Mouse (Mus musculus): ENCODE data around the gene Aggf1. TPM values are rescaled to one million over a fixed set of nuclear protein-coding genes. Genes with fewer than 3 reads are reported as not detected.

Aggf1 gene
- polyA plus RNA-seq, 1 experiment = 19.1 TPM

GRCm38 (mm10) chr13:95358223-95358622 lies 16.9 kb downstream of the Aggf1 start:
- H3K27ac ChIP-seq (replicated peaks; ENCODE audit: low read depth, low read length) = no peak overlapping the region
- no peak overlapping the region for H3K4me3 ChIP-seq (ENCODE audit: insufficient read depth, low read depth, low read length)
- no peaks in the 10 kb centered on the region for H3K4me1 ChIP-seq (ENCODE audit: control insufficient read depth, insufficient read depth, insufficient read length, low read length)

GRCm38 (mm10) chr13:95348476-95348875 lies 26.7 kb downstream of the Aggf1 start:
- Histone ChIP-seq H3K4me1 (ENCODE audit: control insufficient read depth, insufficient read depth, insufficient read length, low read length) (no peaks in the 10 kb centered on the region), H3K27ac (replicated peaks; ENCODE audit: low read depth, low read length) (no peak overlapping the region), H3K4me3 (ENCODE audit: insufficient read depth, low read depth, low read length) (no peak overlapping the region)

GRCm38 (mm10) chr13:95347018-95347696 lies 28.0 kb downstream of the Aggf1 start:
- Histone ChIP-seq H3K4me1 (ENCODE audit: control insufficient read depth, insufficient read depth, insufficient read length, low read length) (no peaks in the 10 kb centered on the region; the same call in 1 of the 2 replicates), H3K27ac (replicated peaks; ENCODE audit: low read depth, low read length) (no peak overlapping the region), H3K4me3 (ENCODE audit: insufficient read depth, low read depth, low read length) (no peak overlapping the region)

- Histone ChIP-seq H3K27ac (replicated peaks; ENCODE audit: low read depth, low read length) (no peak overlapping the region), H3K4me1 (ENCODE audit: control insufficient read depth, insufficient read depth, insufficient read length, low read length) (no peaks in the 10 kb centered on the region; the same call in 1 of the 2 replicates), H3K4me3 (ENCODE audit: insufficient read depth, low read depth, low read length) (no peak overlapping the region)
Observed at GRCm38 (mm10) chr13:95345869-95346268, 29.3 kb downstream of the Aggf1 start.

- Histone ChIP-seq H3K4me3 (ENCODE audit: insufficient read depth, low read depth, low read length) (no peak overlapping the region), H3K27ac (replicated peaks; ENCODE audit: low read depth, low read length) (no peak overlapping the region), H3K4me1 (ENCODE audit: control insufficient read depth, insufficient read depth, insufficient read length, low read length) (no peaks in the 10 kb centered on the region; the same call in 1 of the 2 replicates)
Observed at GRCm38 (mm10) chr13:95343470-95343869, 31.7 kb downstream of the Aggf1 start.

- Histone ChIP-seq H3K4me1 (ENCODE audit: control insufficient read depth, insufficient read depth, insufficient read length, low read length) (no peaks in the 10 kb centered on the region), H3K27ac (replicated peaks; ENCODE audit: low read depth, low read length) (no peak overlapping the region), H3K4me3 (ENCODE audit: insufficient read depth, low read depth, low read length) (no peak overlapping the region)
Observed at GRCm38 (mm10) chr13:95336122-95336677, 39.0 kb downstream of the Aggf1 start.

- Histone ChIP-seq H3K4me3 (ENCODE audit: insufficient read depth, low read depth, low read length) (no peak overlapping the region), H3K27ac (replicated peaks; ENCODE audit: low read depth, low read length) (no peak overlapping the region), H3K4me1 (ENCODE audit: control insufficient read depth, insufficient read depth, insufficient read length, low read length) (peaks cover 2% of the 10 kb centered on the region; the same call in 1 of the 2 replicates)
Observed at GRCm38 (mm10) chr13:95332086-95332899, 42.9 kb downstream of the Aggf1 start.

GRCm38 (mm10) chr13:95330507-95330906 lies 44.6 kb downstream of the Aggf1 start:
- Histone ChIP-seq H3K27ac (replicated peaks; ENCODE audit: low read depth, low read length) (no peak overlapping the region), H3K4me3 (ENCODE audit: insufficient read depth, low read depth, low read length) (no peak overlapping the region), H3K4me1 (ENCODE audit: control insufficient read depth, insufficient read depth, insufficient read length, low read length) (peaks cover 9% of the 10 kb centered on the region; the same call in 1 of the 2 replicates)

- Histone ChIP-seq H3K4me1 (ENCODE audit: control insufficient read depth, insufficient read depth, insufficient read length, low read length) (peaks cover 9% of the 10 kb centered on the region; the same call in 1 of the 2 replicates), H3K4me3 (ENCODE audit: insufficient read depth, low read depth, low read length) (no peak overlapping the region), H3K27ac (replicated peaks; ENCODE audit: low read depth, low read length) (no peak overlapping the region)
Observed at GRCm38 (mm10) chr13:95328767-95329166, 46.4 kb downstream of the Aggf1 start.

- H3K4me3 ChIP-seq (ENCODE audit: insufficient read depth, low read depth, low read length) = peak overlapping the region; percentile 42
- peaks cover 9% of the 10 kb centered on the region; the same call in 1 of the 2 replicates for H3K4me1 ChIP-seq (ENCODE audit: control insufficient read depth, insufficient read depth, insufficient read length, low read length)
- H3K27ac ChIP-seq (replicated peaks; ENCODE audit: low read depth, low read length) = no peak overlapping the region
Observed at GRCm38 (mm10) chr13:95327345-95327741, 47.8 kb downstream of the Aggf1 start.

- Histone ChIP-seq H3K4me3 (ENCODE audit: insufficient read depth, low read depth, low read length) (peak overlapping the region; percentile 42), H3K27ac (replicated peaks; ENCODE audit: low read depth, low read length) (no peak overlapping the region), H3K4me1 (ENCODE audit: control insufficient read depth, insufficient read depth, insufficient read length, low read length) (peaks cover 9% of the 10 kb centered on the region; the same call in 1 of the 2 replicates)
Observed at GRCm38 (mm10) chr13:95326611-95327344, 48.4 kb downstream of the Aggf1 start.

GRCm38 (mm10) chr13:95325907-95326550 lies 49.1 kb downstream of the Aggf1 start:
- Histone ChIP-seq H3K4me3 (ENCODE audit: insufficient read depth, low read depth, low read length) (peak overlapping the region; percentile 97), H3K4me1 (ENCODE audit: control insufficient read depth, insufficient read depth, insufficient read length, low read length) (peaks cover 9% of the 10 kb centered on the region; the same call in 1 of the 2 replicates), H3K27ac (replicated peaks; ENCODE audit: low read depth, low read length) (peak overlapping the region; percentile 83; the same call in 1 of the 2 replicates)

GRCm38 (mm10) chr13:95325080-95325906 lies 49.9 kb downstream of the Aggf1 start:
- peak overlapping the region; percentile 97 for H3K4me3 ChIP-seq (ENCODE audit: insufficient read depth, low read depth, low read length)
- H3K27ac ChIP-seq (replicated peaks; ENCODE audit: low read depth, low read length) = peak overlapping the region; percentile 83
- H3K4me1 ChIP-seq (ENCODE audit: control insufficient read depth, insufficient read depth, insufficient read length, low read length) = peaks cover 9% of the 10 kb centered on the region; the same call in 1 of the 2 replicates
